Mouse (Mus musculus) embryonic facial prominence, embryonic 10.5 days (tissue): Measurements from ENCODE around the gene Nlrc5. TPM values are rescaled to one million over a fixed set of nuclear protein-coding genes. Genes with fewer than 3 reads are reported as not detected.

Experiments
- DNase-seq: peaks from one replicate; pipeline ENCODE4 v3.0.0-alpha.2; 2017; ENCODE audit warnings: low spot score
- H3K27ac ChIP-seq: fragments of 300-500 bp; sonication (generic); replicated peaks from 2 replicates; pipeline ENCODE4 v1.5.1; 2016; ENCODE audit warnings: mild to moderate bottlenecking
- H3K27me3 ChIP-seq: fragments of 300-500 bp; sonication (generic); replicated peaks from 2 replicates; pipeline ENCODE4 v1.6.1; 2016; ENCODE audit warnings: low read depth, mild to moderate bottlenecking; ENCODE audit not compliant: poor library complexity, severe bottlenecking
- H3K36me3 ChIP-seq: fragments of 300-500 bp; sonication (generic); replicated peaks from 2 replicates; pipeline ENCODE4 v1.6.1; 2016; ENCODE audit warnings: mild to moderate bottlenecking, moderate library complexity
- H3K4me1 ChIP-seq: fragments of 300-500 bp; sonication (generic); 2 replicates; pipeline ENCODE4 v1.6.1; 2016
- H3K4me3 ChIP-seq: fragments of 300-500 bp; sonication (generic); 2 replicates; pipeline ENCODE4 v1.5.1; 2016; ENCODE audit warnings: mild to moderate bottlenecking, moderate library complexity
- H3K9me3 ChIP-seq: fragments of 300-500 bp; sonication (generic); 2 replicates; pipeline ENCODE4 v1.6.1; 2016; ENCODE audit warnings: mild to moderate bottlenecking
- WGBS: fragments of 180-500 bp; shearing (Covaris S2); methylation state at CpG from one replicate; pipeline ENCODE4 v1.1.7; 2016; 5-methylcytosine and 5-hydroxymethylcytosine counted together
- polyA plus RNA-seq: library from polyadenylated mRNA; unstranded; fragments of >200 nt; fragmentation: Nextera tagmentation; extraction: Ambion mirVana; gene quantifications from 2 replicates; pipeline ENCODE4 v1.2.1, GENCODE M21; 2016

The Nlrc5 gene
- polyA plus RNA-seq, 1 experiment from 2014 or later, result not detected

DNA sequence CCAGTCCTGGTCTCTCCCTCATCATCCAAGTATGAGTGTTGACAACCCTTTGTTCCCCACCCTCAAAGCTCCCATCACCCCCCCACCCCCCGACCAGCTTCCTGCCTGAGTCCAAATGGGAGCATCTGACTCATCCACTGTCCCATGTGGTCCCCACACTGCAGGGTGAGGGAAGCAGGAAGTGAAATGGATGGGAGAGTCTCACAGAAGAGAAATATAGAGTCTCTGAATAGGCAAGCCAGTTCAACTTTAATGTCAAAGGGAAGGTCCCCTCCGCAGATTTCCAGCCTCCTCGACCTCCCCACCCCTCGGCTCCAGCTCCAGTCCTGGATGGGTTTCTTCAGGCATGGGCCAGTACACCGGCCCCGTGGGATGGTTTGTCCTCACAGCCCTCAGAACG lies 4.8 kb upstream of the Nlrc5 start:
- no peak overlapping the region for H3K27ac ChIP-seq
- no peak overlapping the region for H3K4me3 ChIP-seq
- peaks cover 26% of the 10 kb centered on the region for H3K27me3 ChIP-seq
- no peaks in the 10 kb centered on the region for H3K9me3 ChIP-seq
- DNase-seq, result no peak
- H3K4me1 ChIP-seq, result peaks cover 14% of the 10 kb centered on the region
- WGBS, result 83% methylated on average over 7 of the region's 7 CpGs
- no peaks in the 10 kb centered on the region for H3K36me3 ChIP-seq

DNA sequence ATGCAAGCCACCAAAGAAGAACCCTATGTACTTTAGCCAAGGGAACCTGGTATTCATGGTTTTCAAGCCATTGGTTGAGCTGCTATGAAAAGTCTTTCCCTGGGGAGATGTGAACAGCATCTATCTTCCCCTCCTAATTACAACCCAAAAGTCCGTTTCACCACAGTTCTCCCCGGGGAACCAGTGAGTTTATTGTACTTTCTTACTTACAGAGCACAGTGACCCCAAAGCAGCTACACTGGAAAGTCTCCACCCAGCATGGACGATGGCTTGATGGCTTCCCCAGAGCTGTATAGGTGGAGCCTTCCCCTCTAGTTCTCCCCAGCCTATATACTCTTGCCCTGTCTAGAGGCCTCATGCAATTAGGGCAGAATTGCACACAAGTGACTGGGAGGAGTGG lies 1.9 kb upstream of the Nlrc5 start:
- Histone ChIP-seq H3K27ac (no peak overlapping the region), H3K4me1 (peaks cover 15% of the 10 kb centered on the region), H3K9me3 (no peaks in the 10 kb centered on the region), H3K27me3 (peaks cover 43% of the 10 kb centered on the region), H3K4me3 (no peak overlapping the region), H3K36me3 (no peaks in the 10 kb centered on the region)
- no peak for DNase-seq
- WGBS, result 73% methylated on average over 3 of the region's 3 CpGs

DNA sequence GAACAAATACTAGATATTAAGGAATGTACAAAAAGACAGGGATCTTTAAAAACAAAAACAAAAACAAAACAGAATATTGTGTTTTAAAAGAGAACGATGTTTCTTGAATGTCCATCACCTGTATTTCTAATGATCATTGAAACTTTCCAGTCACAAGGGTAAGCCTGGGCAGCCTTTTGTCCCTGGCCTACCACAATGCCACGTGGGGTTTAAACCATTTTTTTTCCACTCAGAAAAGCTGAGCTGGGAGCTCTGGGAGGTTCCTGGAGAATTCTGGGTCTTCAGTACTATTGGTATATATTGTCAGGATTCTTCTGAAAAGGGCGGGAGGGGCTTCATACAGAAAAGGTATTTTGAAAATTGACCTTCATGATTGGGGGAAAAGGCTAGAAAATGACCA lies 802 bp downstream of the Nlrc5 start:
- no peak overlapping the region for H3K27ac ChIP-seq
- H3K4me1 ChIP-seq, result peaks cover 15% of the 10 kb centered on the region
- no peaks in the 10 kb centered on the region for H3K9me3 ChIP-seq
- DNase-seq, result no peak
- WGBS, result 77% methylated on average over 3 of the region's 3 CpGs
- peaks cover 43% of the 10 kb centered on the region for H3K27me3 ChIP-seq
- no peaks in the 10 kb centered on the region for H3K36me3 ChIP-seq
- no peak overlapping the region for H3K4me3 ChIP-seq

DNA sequence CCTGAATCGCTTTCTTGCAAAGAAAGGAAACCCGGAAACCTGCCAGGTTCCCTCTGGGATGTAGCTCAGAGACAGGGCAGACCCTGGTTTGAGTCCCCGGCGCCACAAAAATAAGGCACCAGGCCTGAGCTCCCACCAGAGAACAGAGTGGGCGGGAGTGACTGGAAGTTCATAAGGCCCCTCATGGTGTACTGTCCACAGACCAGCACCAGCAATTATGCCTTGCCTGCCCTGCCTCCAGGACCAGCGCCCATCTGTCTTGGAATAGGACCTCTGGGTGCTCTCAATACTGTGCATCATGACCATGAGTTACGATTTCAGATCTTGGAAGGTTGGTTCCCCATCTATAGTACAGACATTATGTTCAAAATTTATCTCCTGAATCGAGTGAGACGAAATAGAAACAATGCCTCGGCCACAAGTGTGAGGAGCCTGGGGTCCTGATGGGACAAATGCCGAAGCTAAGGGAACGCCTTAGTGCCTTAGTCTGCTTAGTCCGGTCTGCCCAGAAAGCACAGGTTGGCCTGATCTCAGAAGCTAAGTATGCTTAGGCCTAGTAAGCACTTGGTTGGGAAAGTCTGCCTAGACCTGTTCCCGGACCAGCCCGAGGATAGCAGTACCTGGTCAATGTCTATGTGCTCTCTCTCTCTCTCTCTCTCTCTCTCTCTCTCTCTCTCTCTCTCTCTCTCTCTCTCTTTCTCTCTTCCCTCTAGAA lies 1.4 kb downstream of the Nlrc5 start:
- Histone ChIP-seq H3K27me3 (peaks cover 43% of the 10 kb centered on the region), H3K9me3 (no peaks in the 10 kb centered on the region), H3K4me1 (peaks cover 15% of the 10 kb centered on the region), H3K4me3 (no peak overlapping the region), H3K36me3 (no peaks in the 10 kb centered on the region), H3K27ac (no peak overlapping the region)
- DNase-seq, result no peak
- WGBS, result 90% methylated on average over 15 of the region's 15 CpGs

DNA sequence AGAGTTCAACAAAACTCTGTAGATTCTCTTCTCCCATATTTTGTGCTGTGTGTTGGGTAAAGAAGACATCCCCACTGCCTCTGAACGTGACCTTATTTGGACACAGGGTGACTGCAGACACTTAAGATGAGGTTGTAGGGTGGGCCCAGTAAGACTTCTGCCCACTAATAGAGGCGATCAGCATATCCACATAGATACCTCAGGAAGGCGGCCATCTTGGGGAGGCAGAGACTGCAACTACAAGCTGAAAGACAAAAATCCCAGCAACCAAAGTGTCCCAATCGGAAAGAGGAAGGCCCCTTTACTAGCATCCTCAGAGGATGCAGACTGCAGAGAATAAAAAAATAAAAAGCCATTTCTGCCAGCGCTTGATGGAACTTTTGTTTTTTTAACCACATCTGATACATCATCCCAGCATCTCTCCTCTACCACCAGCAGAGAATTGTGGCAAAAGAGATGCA lies 2.0 kb downstream of the Nlrc5 start:
- Histone ChIP-seq H3K9me3 (no peaks in the 10 kb centered on the region), H3K27me3 (peaks cover 43% of the 10 kb centered on the region), H3K4me3 (no peak overlapping the region), H3K4me1 (peaks cover 11% of the 10 kb centered on the region), H3K27ac (no peak overlapping the region), H3K36me3 (no peaks in the 10 kb centered on the region)
- WGBS, result 84% methylated on average over 5 of the region's 5 CpGs
- DNase-seq, result no peak

DNA sequence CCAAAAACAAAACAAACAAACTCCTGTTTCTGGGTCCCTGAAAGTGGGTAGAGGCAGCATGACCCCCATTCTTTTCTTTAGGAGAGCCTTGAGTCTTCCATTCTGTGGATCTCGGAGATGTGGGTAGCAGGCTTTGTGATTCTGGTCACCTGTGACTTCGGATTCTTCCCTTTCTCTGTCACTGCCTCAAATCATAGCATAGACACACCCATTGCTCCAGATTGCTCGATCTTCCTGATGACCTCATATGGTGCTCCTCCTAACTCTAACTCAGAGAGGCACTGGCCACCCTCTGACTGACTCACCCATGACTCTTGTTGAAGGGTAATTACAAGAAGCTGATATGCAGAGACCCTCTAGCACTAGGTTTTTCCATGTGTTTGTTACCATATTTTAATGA lies 2.7 kb downstream of the Nlrc5 start:
- H3K4me1 ChIP-seq, result peaks cover 10% of the 10 kb centered on the region

DNA sequence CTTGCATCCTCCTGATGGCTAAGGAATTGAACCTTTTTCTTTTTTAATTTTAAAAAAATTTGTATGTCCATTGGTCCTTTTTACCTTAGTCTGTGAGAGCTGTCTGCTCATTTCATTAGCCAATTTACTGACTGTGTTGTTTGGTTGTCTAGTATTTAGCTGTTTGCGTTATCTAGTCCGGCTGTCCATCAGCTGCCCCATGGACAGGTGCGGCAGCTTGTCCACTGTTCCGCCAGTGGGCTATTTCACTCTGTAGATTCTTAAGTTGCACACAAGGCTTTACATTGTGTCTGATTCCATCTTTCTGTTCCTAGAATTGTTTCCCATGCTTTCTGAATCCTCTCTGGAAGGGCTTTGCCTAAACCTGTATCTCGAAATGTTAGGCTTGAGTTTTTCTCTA lies 4.5 kb downstream of the Nlrc5 start:
- Histone ChIP-seq H3K4me1 (peaks cover 8% of the 10 kb centered on the region), H3K36me3 (no peaks in the 10 kb centered on the region), H3K27me3 (peaks cover 24% of the 10 kb centered on the region), H3K27ac (no peak overlapping the region), H3K9me3 (no peaks in the 10 kb centered on the region), H3K4me3 (no peak overlapping the region)
- DNase-seq, result no peak
- WGBS, result 93% methylated on average over 5 of the region's 5 CpGs

More for the DNA sequence above, 2.7 kb downstream of the Nlrc5 start:
- no peak overlapping the region for H3K27ac ChIP-seq
- H3K4me3 ChIP-seq, result no peak overlapping the region
- 80% methylated on average over 3 of the region's 3 CpGs for WGBS
- no peaks in the 10 kb centered on the region for H3K36me3 ChIP-seq
- DNase-seq, result no peak
- H3K9me3 ChIP-seq, result no peaks in the 10 kb centered on the region
- peaks cover 42% of the 10 kb centered on the region for H3K27me3 ChIP-seq

DNA sequence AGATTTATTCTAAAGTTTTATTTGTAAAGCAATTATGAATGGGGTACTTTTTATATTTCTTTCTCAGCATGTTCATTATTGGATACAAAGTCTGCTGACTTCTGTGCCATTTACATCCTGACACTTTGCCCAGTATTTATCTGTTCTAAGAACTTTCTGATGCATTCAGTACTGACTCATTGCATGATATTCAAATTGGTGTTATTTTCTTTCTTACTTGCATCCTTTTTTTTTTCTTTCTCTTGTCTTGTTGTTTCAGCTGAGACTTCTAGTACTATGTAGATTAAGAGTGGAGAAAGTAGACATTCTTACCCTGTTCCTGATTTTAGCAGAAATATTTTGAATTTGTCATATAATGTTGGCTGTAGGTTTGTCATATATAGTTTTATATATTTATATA lies 5.5 kb downstream of the Nlrc5 start:
- Histone ChIP-seq H3K4me1 (no peaks in the 10 kb centered on the region), H3K4me3 (no peak overlapping the region), H3K27ac (no peak overlapping the region), H3K27me3 (peaks cover 14% of the 10 kb centered on the region), H3K9me3 (no peaks in the 10 kb centered on the region), H3K36me3 (no peaks in the 10 kb centered on the region)
- no peak for DNase-seq

DNA sequence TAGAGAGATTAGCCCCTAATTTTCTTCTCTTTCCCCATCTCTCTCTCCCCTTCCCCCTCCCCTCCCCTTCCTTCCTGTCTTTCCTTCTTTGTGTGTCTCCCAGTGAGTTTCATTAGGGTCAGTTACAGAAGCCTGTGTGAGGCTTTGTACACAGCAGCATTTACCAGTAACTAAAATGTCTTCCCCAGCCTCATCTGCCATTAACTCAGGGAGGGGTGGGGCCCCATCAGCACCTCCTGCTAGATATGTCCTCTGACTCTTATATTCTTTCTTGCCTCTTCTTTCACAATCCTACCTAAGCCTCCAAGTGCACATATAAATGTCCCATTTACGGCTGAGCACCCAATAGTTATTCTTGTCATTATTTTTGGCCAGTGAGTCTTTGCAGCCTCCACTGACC lies 6.2 kb downstream of the Nlrc5 start:
- Histone ChIP-seq H3K4me1 (no peaks in the 10 kb centered on the region), H3K27ac (no peak overlapping the region), H3K36me3 (no peaks in the 10 kb centered on the region), H3K9me3 (no peaks in the 10 kb centered on the region), H3K27me3 (peaks cover 7% of the 10 kb centered on the region), H3K4me3 (no peak overlapping the region)
- no peak for DNase-seq
- WGBS, result 93% methylated on average over 1 of the region's 1 CpGs

DNA sequence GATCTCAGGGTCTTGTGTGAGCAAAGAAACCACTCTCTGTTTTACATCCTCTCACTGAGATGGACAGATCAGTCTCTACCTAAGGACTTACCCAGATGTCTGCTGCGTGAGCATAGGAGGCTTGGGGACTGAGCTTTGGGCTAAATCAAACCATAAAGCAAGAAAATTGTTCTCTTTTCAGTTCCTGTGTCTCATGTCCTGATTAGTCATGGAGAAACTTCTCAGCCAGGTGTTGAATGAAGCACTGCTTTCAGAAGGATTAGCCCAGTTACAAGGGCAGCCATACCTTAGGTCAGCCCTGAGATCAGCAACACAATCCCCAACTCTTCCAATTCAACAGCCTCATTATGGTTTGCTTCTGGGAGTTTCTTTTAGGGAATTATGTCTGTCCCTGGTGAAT lies 7.5 kb downstream of the Nlrc5 start:
- Histone ChIP-seq H3K4me3 (no peak overlapping the region), H3K27me3 (no peaks in the 10 kb centered on the region), H3K27ac (no peak overlapping the region), H3K9me3 (no peaks in the 10 kb centered on the region), H3K4me1 (no peaks in the 10 kb centered on the region), H3K36me3 (no peaks in the 10 kb centered on the region)
- DNase-seq, result no peak
- WGBS, result 86% methylated on average over 1 of the region's 1 CpGs

DNA sequence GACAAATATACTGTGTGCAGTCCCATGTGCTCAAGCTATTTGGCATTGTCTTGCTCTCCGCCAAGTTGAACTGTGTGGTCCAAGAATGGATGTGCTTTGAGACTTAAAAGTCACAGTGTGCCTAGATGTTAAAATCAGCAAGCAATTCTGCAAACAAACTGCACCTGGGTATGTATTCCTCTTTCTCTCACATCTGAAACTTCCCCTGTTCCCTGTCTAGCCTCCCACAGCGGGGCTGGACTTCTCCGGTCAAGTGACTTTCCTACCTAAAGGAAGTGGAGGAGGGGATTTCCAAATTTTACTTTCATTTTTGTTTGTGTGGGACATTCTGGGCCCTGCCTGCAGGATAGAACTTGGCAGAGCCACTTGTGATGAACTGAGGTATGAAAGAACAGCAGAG lies 9.0 kb downstream of the Nlrc5 start:
- Histone ChIP-seq H3K4me3 (no peak overlapping the region), H3K27ac (no peak overlapping the region), H3K4me1 (peaks cover 5% of the 10 kb centered on the region; the same call in 1 of the 2 replicates), H3K9me3 (no peaks in the 10 kb centered on the region), H3K36me3 (no peaks in the 10 kb centered on the region), H3K27me3 (no peaks in the 10 kb centered on the region)
- 88% methylated on average over 3 of the region's 3 CpGs for WGBS
- DNase-seq, result no peak

DNA sequence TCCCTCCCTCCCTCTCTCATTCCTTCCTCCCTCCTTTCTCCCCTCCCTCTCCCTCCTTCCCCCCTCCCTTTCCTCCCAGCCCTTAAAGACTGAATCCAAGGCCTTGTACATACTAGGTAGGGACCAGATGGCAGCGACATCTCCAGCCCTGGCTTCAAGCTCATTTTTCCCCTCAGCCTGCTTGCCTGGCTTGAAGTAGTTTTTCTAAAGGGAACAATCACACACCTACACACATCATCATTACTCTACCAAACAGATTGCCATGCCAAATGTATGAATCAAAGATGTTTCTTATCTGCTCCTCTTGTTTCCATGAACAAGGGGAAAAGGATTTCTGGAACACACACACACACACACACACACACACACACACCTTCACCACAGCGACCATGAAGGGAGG lies 10.3 kb downstream of the Nlrc5 start:
- DNase-seq, result no peak
- Histone ChIP-seq H3K27ac (no peak overlapping the region), H3K4me1 (peaks cover 5% of the 10 kb centered on the region; the same call in 1 of the 2 replicates), H3K27me3 (no peaks in the 10 kb centered on the region), H3K4me3 (no peak overlapping the region), H3K9me3 (no peaks in the 10 kb centered on the region), H3K36me3 (no peaks in the 10 kb centered on the region)
- 81% methylated on average over 2 of the region's 2 CpGs for WGBS

DNA sequence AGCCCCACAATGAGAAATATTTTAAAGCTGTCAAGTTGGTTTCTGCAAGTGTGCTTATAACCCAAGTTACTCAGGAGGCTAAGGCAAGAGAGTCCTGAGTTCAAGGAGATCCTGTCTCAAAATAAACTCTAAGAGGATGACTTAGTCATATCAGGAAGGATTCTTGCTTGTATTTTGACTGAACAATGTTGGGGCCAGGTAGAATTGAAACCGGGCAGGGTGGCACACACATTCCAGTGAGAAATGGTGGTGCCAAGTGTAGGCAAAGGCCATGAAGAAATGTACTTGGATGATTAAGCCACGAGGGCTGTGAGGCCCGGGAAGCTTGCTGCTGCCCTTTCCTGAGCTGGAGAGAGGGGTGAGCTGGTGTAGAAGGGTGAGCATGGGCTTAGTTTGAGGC lies 13.0 kb downstream of the Nlrc5 start:
- Histone ChIP-seq H3K4me1 (peaks cover 5% of the 10 kb centered on the region; the same call in 1 of the 2 replicates), H3K27ac (no peak overlapping the region), H3K9me3 (no peaks in the 10 kb centered on the region), H3K36me3 (no peaks in the 10 kb centered on the region), H3K4me3 (no peak overlapping the region), H3K27me3 (no peaks in the 10 kb centered on the region)
- 84% methylated on average over 3 of the region's 3 CpGs for WGBS
- no peak for DNase-seq
